Mouse (Mus musculus) midbrain, postnatal 0 days (tissue): ENCODE results near the gene Sncg. TPM values are rescaled to one million over a fixed set of nuclear protein-coding genes. Genes with fewer than 3 reads are reported as not detected.

Experiments used
- ATAC-seq: fragments of 200-750 bp; cut with Nextera tagmentation; 2 replicates; pipeline ENCODE4 v1.8.0; 2017; ENCODE audit warnings: moderate number of reproducible peaks, mild to moderate bottlenecking, moderate TSS enrichment, moderate library complexity; ENCODE audit not compliant: low FRiP score
- DNase-seq: peaks from one replicate; pipeline ENCODE4 v3.0.0-alpha.2; 2015; ENCODE audit warnings: low spot score
- H3K27ac ChIP-seq: fragments of 300-500 bp; sonication (generic); 2 replicates; pipeline ENCODE4 v1.5.1; 2014; ENCODE audit warnings: low read depth, mild to moderate bottlenecking, low read length, mixed read lengths
- H3K27me3 ChIP-seq: fragments of 300-500 bp; sonication (generic); 2 replicates; pipeline ENCODE4 v1.6.1; 2014; ENCODE audit warnings: low read length, control low read depth, mixed read lengths; ENCODE audit not compliant: insufficient read depth
- H3K36me3 ChIP-seq: fragments of 300-500 bp; sonication (generic); 2 replicates; pipeline ENCODE4 v1.6.1; 2014; ENCODE audit warnings: low read length, control low read depth, mixed read lengths; ENCODE audit not compliant: insufficient read depth
- H3K4me1 ChIP-seq: fragments of 300-500 bp; sonication (generic); 2 replicates; pipeline ENCODE4 v1.6.1; 2014; ENCODE audit warnings: mild to moderate bottlenecking, control low read depth, antibody characterized with exemption, low read length, mixed read lengths; ENCODE audit not compliant: insufficient read depth
- H3K4me2 ChIP-seq: fragments of 300-500 bp; sonication (generic); 2 replicates; pipeline ENCODE4 v1.6.1; 2014; ENCODE audit warnings: low read depth, mild to moderate bottlenecking, low read length, mixed read lengths; ENCODE audit not compliant: poor library complexity, severe bottlenecking
- H3K4me3 ChIP-seq: fragments of 300-500 bp; sonication (generic); 2 replicates; pipeline ENCODE4 v1.5.1; 2014; ENCODE audit warnings: low read depth, mild to moderate bottlenecking, low read length, moderate library complexity
- H3K9ac ChIP-seq: fragments of 300-500 bp; sonication (generic); replicated peaks from 2 replicates; pipeline ENCODE4 v1.6.1; 2014; ENCODE audit warnings: mild to moderate bottlenecking, low read length, moderate library complexity, mixed read lengths; ENCODE audit not compliant: poor library complexity, severe bottlenecking
- H3K9me3 ChIP-seq: fragments of 300-500 bp; sonication (generic); 2 replicates; pipeline ENCODE4 v1.6.1; 2016; ENCODE audit warnings: low read length, control low read depth
- CTCF ChIP-seq: IDR thresholded peaks from 2 replicates; pipeline ENCODE4 v1.5.1; 2016; ENCODE audit warnings: antibody characterized with exemption, mild to moderate bottlenecking
- WGBS: fragments of 180-500 bp; shearing (Covaris S2); extraction: QIAGEN DNeasy Blood & Tissue Kit; methylation state at CpG from one replicate; pipeline ENCODE4 v1.1.7; 2014; 5-methylcytosine and 5-hydroxymethylcytosine counted together
- polyA plus RNA-seq: library from polyadenylated mRNA; unstranded; fragments of >200 nt; fragmentation: Nextera tagmentation; extraction: Ambion mirVana; gene quantifications from 2 replicates; pipeline ENCODE4 v1.2.1, GENCODE M21; 2015
- total RNA-seq: library from RNA; depleted of rRNA; stranded (reverse); fragments of >200 nt; gene quantifications from 2 replicates; pipeline ENCODE4 v1.2.3, GENCODE M21; 2014

The Sncg gene
- total and polyA plus RNA-seq, 2 experiments from 2014 or later = 22.3 to 26.1 TPM

GRCm38 (mm10) chr14:34397871-34398270, 23.3 kb upstream of the Sncg start:
- WGBS = 96% methylated on average over 5 of the region's 5 CpGs

GRCm38 (mm10) chr14:34393295-34393694, 18.7 kb upstream of the Sncg start:
- H3K4me1 ChIP-seq = no peaks in the 10 kb centered on the region
- H3K4me2 ChIP-seq = no peak overlapping the region
- no peak overlapping the region for H3K27ac ChIP-seq
- ATAC-seq (no peak), DNase-seq (no peak)
- WGBS = 21% methylated on average over 4 of the region's 4 CpGs
- TF ChIP-seq CTCF = no peak
- no peaks in the 10 kb centered on the region for H3K27me3 ChIP-seq
- H3K9me3 ChIP-seq = no peaks in the 10 kb centered on the region
- H3K4me3 ChIP-seq = no peak overlapping the region
- no peaks in the 10 kb centered on the region for H3K36me3 ChIP-seq
- no peak overlapping the region for H3K9ac ChIP-seq

More at GRCm38 (mm10) chr14:34397871-34398270, 23.3 kb upstream of the Sncg start:
- Histone ChIP-seq H3K36me3 (no peaks in the 10 kb centered on the region), H3K9me3 (no peaks in the 10 kb centered on the region), H3K4me3 (no peak overlapping the region), H3K27ac (no peak overlapping the region), H3K4me2 (no peak overlapping the region), H3K27me3 (no peaks in the 10 kb centered on the region), H3K4me1 (no peaks in the 10 kb centered on the region), H3K9ac (no peak overlapping the region)
- DNase-seq = no peak
- TF ChIP-seq CTCF = no peak
- no peak for ATAC-seq

- Histone ChIP-seq H3K9me3 (no peaks in the 10 kb centered on the region), H3K27me3 (no peaks in the 10 kb centered on the region), H3K36me3 (no peaks in the 10 kb centered on the region), H3K27ac (no peak overlapping the region), H3K4me2 (no peak overlapping the region), H3K9ac (no peak overlapping the region), H3K4me3 (no peak overlapping the region), H3K4me1 (no peaks in the 10 kb centered on the region)
- no peak for TF ChIP-seq CTCF
- 89% methylated on average over 7 of the region's 9 CpGs for WGBS
- ATAC-seq (no peak), DNase-seq (no peak)
Observed at GRCm38 (mm10) chr14:34382921-34383704, 8.5 kb upstream of the Sncg start.

- ATAC-seq (peak; percentile 41; the same call in 1 of the 2 replicates), DNase-seq (peak; percentile 55)
- TF ChIP-seq CTCF = no peak
- no peaks in the 10 kb centered on the region for H3K4me1 ChIP-seq
- WGBS = 43% methylated on average over 11 of the region's 11 CpGs
- no peaks in the 10 kb centered on the region for H3K27me3 ChIP-seq
- H3K9me3 ChIP-seq = no peaks in the 10 kb centered on the region
- no peak overlapping the region for H3K4me3 ChIP-seq
- H3K9ac ChIP-seq = no peak overlapping the region
- H3K4me2 ChIP-seq = no peak overlapping the region
- no peak overlapping the region for H3K27ac ChIP-seq
- no peaks in the 10 kb centered on the region for H3K36me3 ChIP-seq
Observed at GRCm38 (mm10) chr14:34378560-34379331, 4.2 kb upstream of the Sncg start.

GRCm38 (mm10) chr14:34377121-34377520, 2.5 kb upstream of the Sncg start:
- Histone ChIP-seq H3K36me3 (no peaks in the 10 kb centered on the region), H3K4me3 (no peak overlapping the region), H3K27me3 (no peaks in the 10 kb centered on the region), H3K4me2 (no peak overlapping the region), H3K4me1 (no peaks in the 10 kb centered on the region), H3K9me3 (no peaks in the 10 kb centered on the region), H3K9ac (no peak overlapping the region), H3K27ac (no peak overlapping the region)
- ATAC-seq = no peak
- TF ChIP-seq CTCF = no peak
- WGBS = 79% methylated on average over 4 of the region's 4 CpGs
- no peak for DNase-seq

GRCm38 (mm10) chr14:34375941-34376340, 1.4 kb upstream of the Sncg start:
- Histone ChIP-seq H3K36me3 (no peaks in the 10 kb centered on the region), H3K4me3 (no peak overlapping the region), H3K4me2 (no peak overlapping the region), H3K4me1 (no peaks in the 10 kb centered on the region), H3K9ac (no peak overlapping the region), H3K27ac (no peak overlapping the region), H3K27me3 (no peaks in the 10 kb centered on the region), H3K9me3 (no peaks in the 10 kb centered on the region)
- ATAC-seq = no peak
- TF ChIP-seq CTCF = no peak
- 90% methylated on average over 5 of the region's 5 CpGs for WGBS
- DNase-seq = no peak
